Mouse (Mus musculus) adrenal gland, postnatal 25 days (tissue): ENCODE measurements around the gene Crebrf. TPM values are rescaled to one million over a fixed set of nuclear protein-coding genes. Genes with fewer than 3 reads are reported as not detected.
A peak's percentile ranks its signal among the peaks of the same experiment; 100 is the strongest.

Source experiments
- DNase-seq: peaks from one replicate; pipeline ENCODE4 v3.0.0; 2021; ENCODE audit warnings: mixed read lengths
- total RNA-seq: library from RNA; stranded (reverse); gene quantifications from 2 replicates; pipeline ENCODE4 v1.2.3, GENCODE M21; 2021

Crebrf gene
- total RNA-seq, 1 experiment from 2014 or later = 71.9 TPM

- no peak for DNase-seq
Observed at GRCm38 (mm10) chr17:26778430-26779100, 63.1 kb downstream of the Crebrf start.

- DNase-seq = no peak
Observed at GRCm38 (mm10) chr17:26779471-26779870, 64.0 kb downstream of the Crebrf start.

DNA sequence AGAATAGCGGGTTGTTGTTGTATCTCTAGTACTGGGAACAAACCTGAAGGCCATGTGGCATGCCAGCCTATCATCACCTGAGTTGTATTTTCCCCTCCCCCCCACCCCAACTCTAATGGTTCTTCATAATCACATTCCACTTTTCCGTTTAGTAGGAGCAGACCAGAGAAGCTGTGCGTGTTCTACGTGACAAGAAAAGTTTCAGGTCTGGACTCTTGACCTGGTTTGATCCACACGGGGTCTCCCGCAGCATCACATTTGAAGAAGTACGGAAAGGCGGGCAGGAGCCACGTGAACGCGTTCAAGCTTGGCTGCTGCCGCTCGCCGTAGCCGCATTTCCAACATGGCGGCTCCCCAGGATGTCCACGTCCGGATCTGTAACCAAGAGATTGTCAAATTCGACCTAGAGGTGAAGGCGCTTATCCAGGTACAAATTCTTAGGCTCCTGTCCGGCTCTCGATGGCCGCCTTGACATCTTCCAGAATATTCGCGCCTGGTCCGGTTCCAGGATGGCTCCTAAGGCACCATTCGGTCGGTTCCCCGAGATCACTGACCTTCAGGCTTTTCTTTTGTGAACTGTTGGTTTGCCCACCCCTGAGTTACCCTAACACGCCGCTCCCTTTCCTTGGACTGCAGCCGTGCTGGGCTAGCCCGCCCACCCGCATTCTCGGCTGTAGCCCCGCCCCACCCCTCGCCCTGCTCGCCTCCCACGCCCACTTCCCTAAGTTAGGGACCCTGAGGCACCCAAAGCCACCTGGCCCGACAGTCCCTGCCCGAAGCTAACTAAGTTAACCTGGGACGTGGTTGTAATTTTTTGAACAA, 65.5 kb downstream of the Crebrf start, which contains the start of gene Bnip1:
Bnip1 (plus strand) TSS at position 317 of the 822 bp plus-strand sequence.
- DNase-seq = peak; percentile 76

- no peak for DNase-seq
Observed at GRCm38 (mm10) chr17:26781610-26782043, 66.2 kb downstream of the Crebrf start.

- DNase-seq = no peak
Observed at GRCm38 (mm10) chr17:26784525-26784924, 69.1 kb downstream of the Crebrf start.

DNA sequence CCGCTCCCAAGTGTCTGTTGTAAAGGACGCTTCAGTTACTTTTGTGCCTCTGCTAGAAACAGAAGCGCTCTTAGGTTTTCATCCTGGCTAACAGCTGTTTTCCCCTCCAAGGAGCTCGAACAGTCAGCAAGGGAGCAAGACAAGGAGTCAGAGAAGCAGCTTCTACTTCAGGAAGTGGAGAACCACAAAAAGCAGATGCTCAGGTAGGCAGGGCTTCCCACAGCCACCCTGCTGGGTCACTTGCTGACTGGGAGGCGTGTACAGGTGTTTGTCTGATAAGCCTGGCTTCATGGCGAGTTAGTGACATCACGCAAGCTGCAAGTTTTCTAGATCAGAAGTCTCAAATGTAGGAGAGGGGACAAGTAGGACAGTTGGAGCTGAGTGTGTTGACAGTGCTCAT, 71.1 kb downstream of the Crebrf start:
- DNase-seq = no peak

- no peak for DNase-seq
Observed at GRCm38 (mm10) chr17:26788986-26789385, 73.5 kb downstream of the Crebrf start.

GRCm38 (mm10) chr17:26789460-26790268, 74.2 kb downstream of the Crebrf start:
- no peak for DNase-seq

DNA sequence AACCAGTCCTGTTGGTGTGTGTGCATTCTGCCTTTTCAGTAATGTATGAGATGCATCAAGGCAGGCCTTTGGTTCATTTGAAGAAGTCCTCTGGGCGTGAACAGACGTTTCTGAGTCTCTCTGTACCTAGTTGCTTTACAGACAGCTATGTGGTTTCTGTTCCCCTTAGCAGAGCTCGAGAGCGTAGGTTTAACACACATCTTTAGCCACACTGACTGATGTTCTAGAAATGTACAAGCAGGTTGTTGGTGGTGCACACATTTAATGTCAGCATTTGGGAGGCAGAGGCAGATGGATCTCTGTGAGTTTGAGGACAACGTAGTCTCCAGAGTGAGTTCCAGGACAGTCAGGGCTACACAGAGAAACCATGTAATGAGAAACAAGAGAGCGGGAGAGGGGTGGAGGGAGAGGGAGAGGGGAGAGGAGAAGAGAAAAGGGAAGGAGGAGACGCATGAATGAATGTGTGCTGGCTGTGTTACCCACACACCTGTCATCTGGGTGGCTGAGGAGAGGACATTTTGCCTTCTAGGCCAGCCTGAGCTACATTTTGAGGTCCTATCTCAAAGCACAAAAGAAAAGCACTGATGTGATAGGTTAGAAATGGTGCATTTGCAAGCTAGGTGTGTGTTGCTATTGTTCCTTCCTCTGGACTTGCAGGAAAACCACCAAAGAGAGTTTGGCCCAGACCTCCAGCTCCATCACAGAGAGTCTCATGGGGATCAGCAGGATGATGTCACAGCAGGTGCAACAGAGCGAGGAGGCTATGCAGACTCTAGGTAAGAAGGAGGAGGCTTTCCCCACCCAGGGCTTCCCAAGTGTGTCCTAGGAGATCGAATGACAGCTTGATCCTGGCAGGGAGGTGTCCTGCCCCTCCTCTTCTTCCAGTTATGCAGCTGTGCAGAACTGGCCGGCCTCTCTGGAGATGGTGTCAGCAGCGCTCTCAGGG, 75.1 kb downstream of the Crebrf start:
- DNase-seq = no peak

DNA sequence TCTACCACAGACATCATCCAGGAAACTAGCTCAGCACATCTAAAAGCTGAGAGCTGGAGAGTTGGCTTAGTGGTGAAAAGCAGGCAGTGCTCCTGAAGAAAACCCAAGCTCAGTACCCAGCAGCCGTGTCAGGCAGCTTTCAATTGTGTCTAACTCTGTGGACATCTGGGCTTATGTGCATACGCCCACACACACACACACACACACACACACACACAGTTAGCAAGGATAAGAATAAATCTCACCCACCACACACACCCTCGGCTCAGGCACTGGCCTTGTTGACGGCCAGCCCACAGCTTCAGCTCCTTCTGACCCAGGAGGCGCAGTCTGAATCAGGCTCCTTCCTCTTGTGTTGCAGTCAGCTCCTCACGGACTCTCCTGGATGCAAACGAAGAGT, 76.1 kb downstream of the Crebrf start:
- no peak for DNase-seq

DNA sequence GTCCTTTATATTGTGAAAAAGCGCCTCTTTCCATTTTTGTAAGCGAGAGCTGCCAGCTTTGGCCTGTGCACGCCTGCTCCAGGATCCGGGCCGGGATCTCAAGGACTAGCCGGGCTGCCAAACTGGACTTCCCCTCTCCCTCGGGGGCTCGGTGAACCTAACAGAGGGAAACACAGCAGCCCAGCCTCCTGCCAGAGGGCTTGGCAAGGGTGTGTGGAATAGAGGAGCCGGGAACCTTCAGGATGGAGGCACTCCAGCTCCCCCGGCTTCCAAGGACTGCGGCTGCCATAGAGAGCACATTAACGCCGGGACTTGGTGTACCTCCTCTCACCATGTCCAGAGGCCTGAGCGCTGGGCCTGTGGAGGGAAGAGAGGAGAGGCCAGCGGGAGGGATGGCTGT, 76.6 kb downstream of the Crebrf start:
- DNase-seq = peak; percentile 21

- DNase-seq = no peak
Observed at GRCm38 (mm10) chr17:26793068-26793765, 77.8 kb downstream of the Crebrf start.

DNA sequence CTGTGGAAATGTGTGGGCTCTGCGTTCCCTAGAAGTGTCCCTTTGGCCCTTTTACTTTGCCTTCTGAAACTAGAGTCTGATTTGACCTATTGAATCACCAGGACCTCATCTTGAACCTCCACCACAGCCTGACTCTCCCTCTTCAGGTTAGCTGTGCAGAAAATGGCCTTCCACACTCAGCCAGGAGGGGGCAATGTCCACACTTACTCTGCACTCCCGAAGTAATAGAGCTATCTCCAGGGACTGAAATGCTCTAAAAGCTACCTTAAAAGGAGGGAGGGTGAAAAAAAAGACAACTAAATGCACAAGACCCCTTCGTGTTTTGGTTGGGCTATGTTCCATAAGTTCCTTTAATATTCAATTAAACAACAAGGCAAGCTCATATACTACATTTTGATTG, 79.3 kb downstream of the Crebrf start:
- peak; percentile 71 for DNase-seq

DNA sequence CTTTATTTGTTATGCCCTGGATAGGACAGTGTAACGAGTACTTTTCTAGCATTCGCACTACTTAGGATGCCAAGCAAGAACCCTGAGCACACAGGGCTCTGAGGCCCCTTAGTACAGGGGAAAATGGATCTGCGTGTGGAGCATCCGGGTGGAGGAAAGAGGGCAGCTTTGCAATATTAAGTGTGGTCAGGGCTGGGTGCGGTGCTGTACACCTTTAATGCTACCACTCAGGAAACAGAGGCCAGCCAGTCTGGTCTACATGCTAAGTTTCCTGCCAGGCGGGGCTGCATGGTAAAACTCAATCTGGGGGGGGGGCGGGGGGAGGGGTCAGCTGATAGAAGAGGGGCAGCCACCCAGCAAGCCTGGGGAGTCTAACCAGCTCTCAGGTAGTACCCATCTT, 79.9 kb downstream of the Crebrf start:
- DNase-seq = no peak

GRCm38 (mm10) chr17:26797379-26798128, 82.1 kb downstream of the Crebrf start:
- no peak for DNase-seq

GRCm38 (mm10) chr17:26802886-26803285, 87.4 kb downstream of the Crebrf start:
- no peak for DNase-seq

DNA sequence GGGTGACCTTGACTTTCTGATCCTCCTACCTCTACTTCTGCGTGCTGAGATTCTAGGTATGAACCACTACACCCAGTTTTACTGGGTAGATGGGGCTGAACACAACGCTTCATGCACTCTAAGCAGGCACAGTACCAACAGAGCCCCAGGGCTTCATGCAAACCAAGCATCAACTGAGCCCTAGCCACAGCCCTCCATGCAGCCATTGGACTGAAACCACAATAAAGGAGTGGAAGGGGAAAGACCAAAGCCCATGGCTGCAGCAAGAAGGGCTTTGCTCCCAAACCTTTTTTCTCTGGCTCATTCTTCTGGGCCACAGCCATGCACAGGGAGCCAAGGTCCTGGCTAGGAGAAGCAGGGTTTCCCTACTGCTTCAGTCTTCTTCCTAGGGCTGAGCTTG, 97.2 kb downstream of the Crebrf start:
- DNase-seq = no peak

DNA sequence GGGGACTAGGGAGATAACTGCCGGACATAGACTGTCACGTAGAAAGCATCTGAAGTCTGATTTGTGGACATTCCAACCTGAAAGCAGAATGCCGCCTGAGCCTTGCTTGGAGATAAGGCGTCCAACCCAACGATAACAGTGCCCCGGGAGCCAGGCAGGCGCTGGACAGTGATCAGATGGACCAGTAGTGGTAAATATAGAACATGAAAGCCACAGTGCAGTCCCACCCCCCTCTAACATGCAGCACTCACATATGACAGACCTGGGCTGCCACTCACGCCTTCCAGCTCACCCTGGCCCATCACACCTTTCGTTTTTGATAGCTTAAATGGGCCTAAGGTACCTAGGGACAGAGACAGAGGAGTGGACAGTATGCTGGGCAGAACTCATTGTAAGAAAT, 98.0 kb downstream of the Crebrf start:
- DNase-seq = no peak

- no peak for DNase-seq
Observed at GRCm38 (mm10) chr17:26816810-26817209, 101.4 kb downstream of the Crebrf start.

DNA sequence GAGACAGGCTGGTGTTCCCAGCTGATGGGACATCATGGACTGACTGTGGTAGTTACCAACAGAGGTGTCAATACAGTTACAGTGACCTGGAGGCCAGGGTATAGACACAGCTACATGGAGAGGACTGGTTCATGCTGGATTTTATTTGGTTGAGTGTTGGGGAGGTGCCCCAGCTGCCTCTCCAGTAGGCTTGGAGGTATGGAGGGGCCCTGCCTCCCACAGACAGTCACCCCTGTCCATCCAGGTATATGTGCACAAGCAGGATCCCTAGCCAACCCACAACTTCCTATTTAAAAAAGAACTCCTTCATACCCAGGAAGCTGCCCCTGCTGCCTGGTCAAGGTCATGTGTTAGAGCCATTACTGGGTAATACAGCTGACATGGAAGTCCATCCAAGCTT, 102.3 kb downstream of the Crebrf start:
- no peak for DNase-seq
